Mouse (Mus musculus) embryonic fibroblast, embryonic 13.5 days (primary cell): ENCODE data around the gene Sgk1. TPM values are rescaled to one million over a fixed set of nuclear protein-coding genes. Genes with fewer than 3 reads are reported as not detected.
A peak's percentile ranks its signal among the peaks of the same experiment; 100 is the strongest.

ENCODE experiments used
- H3K27ac ChIP-seq: 2 replicates; pipeline ENCODE4 v1.5.1; 2012; ENCODE audit warnings: low read length, control low read depth, inconsistent platforms; ENCODE audit not compliant: insufficient read depth
- H3K4me1 ChIP-seq: 2 replicates; pipeline ENCODE4 v1.6.1; 2011; ENCODE audit warnings: low read length; ENCODE audit not compliant: control insufficient read depth, insufficient read depth
- H3K4me3 ChIP-seq: 2 replicates; pipeline ENCODE4 v1.5.1; 2011; ENCODE audit warnings: mild to moderate bottlenecking, control low read depth, low read length; ENCODE audit not compliant: insufficient read depth
- CTCF ChIP-seq: IDR thresholded peaks from 2 replicates; pipeline ENCODE4 v1.5.1; 2011; ENCODE audit warnings: mild to moderate bottlenecking, control low read depth, low read length, moderate library complexity, borderline replicate concordance; ENCODE audit not compliant: insufficient read depth
- POLR2A ChIP-seq: IDR thresholded peaks from 2 replicates; pipeline ENCODE4 v1.6.1; 2011; ENCODE audit warnings: low read depth, mild to moderate bottlenecking, control low read depth, low read length, moderate library complexity
- polyA plus RNA-seq: library from polyadenylated mRNA; stranded (reverse); fragments of >200 nt; gene quantifications from 2 replicates; pipeline ENCODE4 v1.2.4, GENCODE M21; 2011; ENCODE audit warnings: low read depth; ENCODE audit not compliant: missing spikeins, insufficient read length

Gene Sgk1
- polyA plus RNA-seq, 1 experiment: 122 TPM

GRCm38 (mm10) chr10:21911303-21911947 is 29.4 kb downstream of the Sgk1 start:
- H3K4me1 ChIP-seq: no peaks in the 10 kb centered on the region
- no peak for TF ChIP-seq CTCF
- no peak for TF ChIP-seq POLR2A
- no peak overlapping the region for H3K4me3 ChIP-seq
- H3K27ac ChIP-seq: no peak overlapping the region

- Histone ChIP-seq H3K4me3 (no peak overlapping the region), H3K4me1 (no peaks in the 10 kb centered on the region), H3K27ac (no peak overlapping the region)
- no peak for TF ChIP-seq POLR2A
- no peak for TF ChIP-seq CTCF
These were observed 32.8 kb downstream of the Sgk1 start for GRCm38 (mm10) chr10:21914751-21915150.

- no peak overlapping the region for H3K27ac ChIP-seq
- no peaks in the 10 kb centered on the region for H3K4me1 ChIP-seq
- no peak overlapping the region for H3K4me3 ChIP-seq
- TF ChIP-seq POLR2A (no peak), CTCF (no peak)
These were observed 34.5 kb downstream of the Sgk1 start for GRCm38 (mm10) chr10:21916301-21917071.

- Histone ChIP-seq H3K27ac (no peak overlapping the region), H3K4me3 (no peak overlapping the region), H3K4me1 (no peaks in the 10 kb centered on the region)
- TF ChIP-seq POLR2A: no peak
- TF ChIP-seq CTCF: no peak
These were observed 36.2 kb downstream of the Sgk1 start for GRCm38 (mm10) chr10:21918016-21918749.

GRCm38 (mm10) chr10:21918750-21919145 is 36.8 kb downstream of the Sgk1 start:
- Histone ChIP-seq H3K4me1 (no peaks in the 10 kb centered on the region), H3K4me3 (no peak overlapping the region), H3K27ac (no peak overlapping the region)
- TF ChIP-seq CTCF (no peak), POLR2A (no peak)

GRCm38 (mm10) chr10:21920611-21921010 is 38.6 kb downstream of the Sgk1 start:
- Histone ChIP-seq H3K4me3 (no peak overlapping the region), H3K4me1 (0 out of 2 replicates have a peak, but pooled peaks cover 3% of the 10 kb centered on the region), H3K27ac (0 out of 2 replicates have a peak overlapping the region, but pooled peaks have one; percentile 16)
- TF ChIP-seq POLR2A: no peak
- TF ChIP-seq CTCF: no peak

GRCm38 (mm10) chr10:21922716-21923350 is 40.8 kb downstream of the Sgk1 start:
- no peak overlapping the region for H3K4me3 ChIP-seq
- no peak for TF ChIP-seq CTCF
- no peak for TF ChIP-seq POLR2A
- peak overlapping the region; percentile 16; the same call in 1 of the 2 replicates for H3K27ac ChIP-seq
- H3K4me1 ChIP-seq: 0 out of 2 replicates have a peak, but pooled peaks cover 3% of the 10 kb centered on the region

- TF ChIP-seq POLR2A: no peak
- no peak for TF ChIP-seq CTCF
- 0 out of 2 replicates have a peak, but pooled peaks cover 3% of the 10 kb centered on the region for H3K4me1 ChIP-seq
- no peak overlapping the region for H3K4me3 ChIP-seq
- H3K27ac ChIP-seq: peak overlapping the region; percentile 20; the same call in 1 of the 2 replicates
These were observed 41.5 kb downstream of the Sgk1 start for GRCm38 (mm10) chr10:21923495-21923952.

- Histone ChIP-seq H3K27ac (0 out of 2 replicates have a peak overlapping the region, but pooled peaks have one; percentile 12), H3K4me1 (0 out of 2 replicates have a peak, but pooled peaks cover 3% of the 10 kb centered on the region), H3K4me3 (no peak overlapping the region)
- TF ChIP-seq POLR2A (no peak), CTCF (no peak)
These were observed 42.2 kb downstream of the Sgk1 start for GRCm38 (mm10) chr10:21924051-21924720.
